Mouse (Mus musculus) cerebellum, postnatal 4 days (tissue): ENCODE measurements around the gene Mmp24.

Experiments
- DNase-seq, 2 experiments: peaks; one replicate each; pipeline ENCODE4 v3.0.0; 2022; ENCODE audit warnings: low spot score in 2 of 2, mixed read lengths in 1 of 2

Mmp24 gene

GRCm38 (mm10) chr2:155775685-155776263 lies 632 bp downstream of the Mmp24 start:
- peak; percentile 44 to 63 for DNase-seq

GRCm38 (mm10) chr2:155776824-155777687 lies 1.9 kb downstream of the Mmp24 start:
- DNase-seq: no peak

GRCm38 (mm10) chr2:155777688-155777985 lies 2.5 kb downstream of the Mmp24 start:
- no peak for DNase-seq

GRCm38 (mm10) chr2:155778004-155778403 lies 2.9 kb downstream of the Mmp24 start:
- no peak for DNase-seq

DNA sequence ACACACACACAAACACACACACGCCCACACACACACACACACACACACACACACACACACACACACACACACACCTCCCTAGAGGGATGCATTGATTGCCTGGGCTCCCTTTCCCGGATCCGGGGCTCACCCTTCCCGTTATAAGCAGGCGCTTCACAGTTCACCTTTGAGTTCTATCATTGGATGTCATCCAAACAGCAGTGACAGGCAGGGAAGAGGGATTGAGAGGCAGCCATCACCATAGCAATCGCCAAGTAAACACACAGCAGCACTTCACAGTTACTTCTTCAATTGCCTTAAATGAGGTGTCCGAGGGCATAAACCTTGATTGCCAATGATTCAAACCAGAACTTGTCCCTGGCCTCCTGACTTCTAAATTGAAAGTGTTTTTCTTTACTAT lies 3.9 kb downstream of the Mmp24 start:
- DNase-seq: no peak

DNA sequence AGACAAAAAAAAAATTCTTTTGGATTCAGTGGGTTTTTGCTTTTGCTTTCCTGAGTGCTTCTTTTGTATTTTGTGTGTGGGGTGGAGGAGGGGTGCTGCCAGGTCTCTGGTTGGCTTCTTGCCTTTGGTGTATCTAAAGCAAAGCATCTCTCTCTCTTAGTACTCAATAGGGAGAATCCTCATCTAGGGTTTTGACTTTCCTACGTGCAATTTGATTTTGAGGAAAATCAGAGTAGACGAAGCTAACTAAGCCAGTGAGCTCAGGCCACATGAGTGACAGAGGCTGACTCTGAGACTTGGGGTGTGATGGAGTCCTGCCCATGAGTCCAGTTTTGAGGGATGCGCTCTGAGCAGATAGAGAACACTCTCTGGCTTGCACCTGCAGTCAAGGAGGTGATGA lies 4.4 kb downstream of the Mmp24 start:
- DNase-seq: no peak

GRCm38 (mm10) chr2:155784534-155784933 lies 9.4 kb downstream of the Mmp24 start:
- no peak for DNase-seq

DNA sequence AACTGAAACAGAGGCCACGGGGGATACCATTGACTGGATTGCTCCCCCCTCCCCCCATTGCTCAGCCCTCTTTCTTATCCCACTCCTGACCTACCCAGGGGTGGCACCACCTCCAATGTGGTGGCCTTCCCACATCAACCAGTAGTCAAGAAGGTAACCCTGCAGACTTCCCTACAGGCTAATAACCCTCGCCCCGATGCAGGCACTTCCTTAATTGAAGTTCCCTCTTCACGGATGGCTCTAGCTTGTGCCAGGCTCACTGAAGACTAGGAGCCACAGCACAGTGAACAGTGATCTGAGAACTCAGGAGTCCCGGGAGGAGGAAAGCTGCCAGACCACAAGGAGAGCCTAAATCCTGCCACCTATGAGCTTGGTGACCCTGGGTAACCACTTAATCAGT lies 11.8 kb downstream of the Mmp24 start:
- DNase-seq: no peak

DNA sequence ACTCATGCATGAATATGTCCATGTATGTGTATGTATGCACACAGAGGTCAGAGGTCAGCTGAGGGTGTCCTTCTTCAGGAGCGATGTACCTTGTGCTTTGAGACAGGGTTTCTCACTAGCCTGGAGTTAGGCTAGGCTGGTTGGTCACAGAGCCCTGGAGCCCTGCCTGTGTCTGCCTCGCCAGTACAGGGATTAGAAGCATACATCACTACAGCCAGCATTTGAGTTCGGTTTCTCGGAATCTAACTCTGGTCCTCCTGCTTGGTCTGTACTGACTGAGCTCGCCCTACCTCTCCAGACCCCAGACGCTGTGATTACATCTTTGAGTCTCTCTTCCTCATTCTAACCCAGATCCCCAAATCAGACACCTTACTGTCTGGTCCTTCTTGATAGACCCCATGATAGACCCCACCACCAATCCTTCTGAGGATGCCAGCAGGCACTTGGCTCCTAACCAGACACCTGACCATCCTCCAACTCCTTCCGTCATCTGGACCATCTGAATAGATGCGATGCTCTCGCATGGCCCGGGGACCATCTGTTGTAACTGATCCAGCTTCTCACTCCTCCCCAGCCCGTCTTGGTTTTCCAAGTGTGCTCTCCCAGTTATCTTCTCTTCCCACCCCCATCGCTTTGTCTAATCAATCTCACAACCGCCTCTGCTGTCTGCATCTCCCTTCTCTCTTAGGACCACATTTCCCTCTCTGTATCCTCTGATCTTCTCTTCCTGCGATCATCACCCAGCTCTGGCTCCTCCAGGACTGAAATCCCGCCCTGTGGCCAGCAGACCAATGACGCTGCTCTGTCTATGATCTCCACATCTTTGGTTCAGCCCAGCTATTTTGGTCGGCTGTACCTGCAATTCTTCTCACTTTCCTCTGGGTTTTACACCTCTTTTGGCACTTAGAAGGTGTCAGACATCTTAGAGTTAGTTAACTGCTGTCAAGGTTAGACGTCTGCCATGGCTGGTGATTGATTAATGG lies 13.1 kb downstream of the Mmp24 start:
- peak in 1 of 2 experiments; percentile 54 for DNase-seq

GRCm38 (mm10) chr2:155792899-155793298 lies 17.8 kb downstream of the Mmp24 start:
- no peak for DNase-seq

- peak in 1 of 2 experiments; percentile 83 for DNase-seq
Observed at GRCm38 (mm10) chr2:155794674-155795445, 19.7 kb downstream of the Mmp24 start.

DNA sequence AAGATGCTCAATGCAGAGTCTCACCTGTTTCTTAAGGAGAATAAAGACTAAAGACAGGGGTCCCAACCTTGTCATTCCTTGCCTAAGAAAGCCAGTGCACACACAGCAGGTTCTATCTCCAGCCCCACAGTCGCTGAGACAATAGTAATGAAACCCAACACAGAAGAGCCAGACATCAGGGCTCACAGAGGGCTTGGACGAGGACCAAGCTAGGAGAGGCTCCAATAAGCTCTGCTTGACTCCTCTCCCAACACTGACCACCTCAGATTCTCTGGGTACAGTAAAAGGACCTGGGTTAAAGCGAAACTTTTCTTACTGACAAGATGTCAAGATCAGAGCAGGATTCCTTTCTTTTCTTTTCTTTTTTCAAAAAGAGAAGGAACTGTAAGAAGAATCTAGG lies 23.5 kb downstream of the Mmp24 start:
- DNase-seq: no peak

DNA sequence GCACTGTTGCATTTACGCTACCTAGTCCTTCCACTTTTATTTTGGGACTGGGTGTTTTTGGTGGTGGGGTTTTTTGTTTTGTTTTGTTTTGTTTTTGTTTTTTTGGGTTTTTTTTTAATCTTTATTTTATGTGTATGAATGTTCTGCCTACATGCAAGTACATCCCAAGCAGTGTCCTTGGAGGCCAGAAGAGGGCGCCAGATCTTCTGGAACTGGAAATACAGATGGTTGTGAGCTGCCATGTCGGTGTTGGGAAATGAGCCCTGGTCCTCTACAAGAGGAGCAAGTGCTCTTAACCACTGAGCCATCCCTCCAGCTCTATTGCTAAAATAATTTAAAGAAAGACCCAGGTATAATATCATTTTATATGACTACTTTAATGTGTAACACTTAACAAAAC lies 27.6 kb downstream of the Mmp24 start:
- no peak for DNase-seq

- no peak for DNase-seq
Observed at GRCm38 (mm10) chr2:155804053-155804452, 28.9 kb downstream of the Mmp24 start.

DNA sequence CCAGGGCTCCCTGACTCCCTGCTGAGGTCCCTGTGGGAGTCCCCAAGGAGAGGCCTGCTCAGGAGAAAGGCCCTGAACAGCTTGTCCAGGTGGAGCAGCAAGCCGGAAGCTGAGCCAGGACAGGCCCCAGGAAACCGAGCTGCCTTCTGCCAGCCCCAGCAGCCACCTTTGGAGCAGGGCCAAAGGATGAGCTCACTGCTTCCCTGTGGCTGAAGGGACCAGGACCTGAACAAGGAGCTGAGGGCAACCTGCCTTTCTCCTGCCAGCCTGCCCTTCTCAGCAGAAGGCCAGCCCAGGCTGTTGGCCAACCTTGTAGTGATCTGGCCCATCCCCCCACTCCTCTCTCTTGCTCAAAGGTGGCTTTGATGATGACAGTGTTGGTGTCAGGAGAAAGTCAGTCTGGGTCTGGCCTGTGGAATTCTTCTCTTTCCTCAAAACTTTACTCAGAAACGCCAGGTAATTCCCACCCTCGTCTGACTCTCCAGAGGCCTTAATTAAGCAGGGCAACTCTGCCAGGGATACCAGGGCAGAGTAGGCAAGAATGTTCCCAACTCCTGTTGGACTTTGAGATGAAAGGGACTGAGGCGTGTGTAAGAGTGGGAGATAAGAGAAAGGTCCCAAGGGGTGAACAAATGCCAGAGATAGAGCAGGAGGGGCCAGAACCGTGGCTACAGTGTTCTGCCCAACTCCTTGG lies 30.2 kb downstream of the Mmp24 start:
- peak in 1 of 2 experiments; percentile 88 for DNase-seq

DNA sequence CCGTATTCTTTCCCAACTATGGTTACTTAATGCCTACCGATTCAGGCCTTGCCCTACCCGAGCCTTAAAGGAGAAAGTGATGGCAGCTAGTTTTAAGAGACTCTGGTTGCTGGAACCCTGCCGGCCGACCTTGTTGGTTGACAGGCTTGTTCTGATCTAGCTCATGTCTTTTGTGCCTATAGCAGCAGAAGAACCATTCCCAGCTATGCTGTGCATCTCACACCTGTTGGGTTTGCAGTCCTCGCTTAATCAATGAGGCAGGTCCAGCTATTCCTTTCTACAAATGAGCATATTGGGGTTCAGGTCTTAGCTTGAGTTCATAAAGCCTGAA lies 30.7 kb downstream of the Mmp24 start:
- no peak for DNase-seq

DNA sequence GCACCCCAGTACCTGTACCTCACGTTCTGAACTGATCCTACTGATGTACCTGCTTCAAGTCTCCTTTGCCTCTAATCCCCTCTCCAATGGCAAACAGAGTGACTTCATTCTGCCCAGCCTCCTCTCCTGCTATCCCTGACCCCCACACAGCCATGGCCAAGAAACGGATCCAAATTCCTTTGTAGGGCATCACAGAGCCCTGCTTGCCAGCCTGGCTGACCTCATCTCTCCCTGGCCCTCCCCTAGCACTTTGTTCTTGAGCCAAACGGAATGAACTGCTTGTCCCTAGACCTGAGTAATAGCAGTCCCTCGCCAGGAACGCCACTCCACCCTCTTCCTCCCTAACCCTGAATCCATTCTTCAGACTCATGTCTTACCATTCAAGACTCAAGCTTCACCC lies 31.4 kb downstream of the Mmp24 start:
- DNase-seq: no peak

GRCm38 (mm10) chr2:155807408-155807807 lies 32.3 kb downstream of the Mmp24 start:
- DNase-seq: no peak

GRCm38 (mm10) chr2:155809620-155810019 lies 34.5 kb downstream of the Mmp24 start:
- no peak for DNase-seq

DNA sequence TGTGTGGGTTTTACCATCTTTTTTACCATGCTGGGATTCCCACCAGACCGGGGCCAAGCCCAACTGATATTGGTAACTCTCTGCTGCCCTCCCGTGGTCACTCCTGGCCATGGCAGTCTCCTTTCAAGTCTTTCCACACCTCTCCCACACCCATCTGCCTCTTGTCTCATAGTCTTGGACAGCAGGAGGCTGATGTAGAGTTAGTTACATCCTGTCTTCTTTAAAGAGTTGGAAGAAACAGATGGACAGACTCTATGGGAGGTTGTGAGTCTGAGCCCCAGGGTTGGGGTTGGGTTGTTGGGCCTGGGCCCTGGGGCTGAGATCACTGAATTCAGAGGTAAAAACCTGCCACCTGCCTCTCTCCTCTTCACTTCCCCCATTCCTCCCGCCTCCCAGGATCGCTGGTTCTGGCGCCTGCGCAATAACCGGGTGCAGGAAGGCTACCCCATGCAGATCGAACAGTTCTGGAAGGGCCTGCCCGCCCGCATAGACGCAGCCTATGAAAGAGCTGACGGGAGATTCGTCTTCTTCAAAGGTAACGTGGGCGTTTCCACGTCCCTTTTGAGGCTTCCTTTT lies 36.8 kb downstream of the Mmp24 start:
- peak in 1 of 2 experiments; percentile 88 for DNase-seq

GRCm38 (mm10) chr2:155812637-155813036 lies 37.5 kb downstream of the Mmp24 start:
- no peak for DNase-seq
